Mouse (Mus musculus) liver, adult 2 months (tissue): Measurements from ENCODE around the gene Akr1c14.

Experiments
- CTCF ChIP-seq: fragments of 200-500 bp; IDR thresholded peaks from 2 replicates; pipeline ENCODE4 v1.5.1; 2011; ENCODE audit warnings: low read depth, low read length, control low read depth
- POLR2A ChIP-seq: fragments of 200-500 bp; IDR thresholded peaks from 2 replicates; pipeline ENCODE4 v1.6.1; 2011; ENCODE audit warnings: low read length, control low read depth; ENCODE audit not compliant: insufficient read depth; ENCODE audit errors: extremely low read depth

DNA sequence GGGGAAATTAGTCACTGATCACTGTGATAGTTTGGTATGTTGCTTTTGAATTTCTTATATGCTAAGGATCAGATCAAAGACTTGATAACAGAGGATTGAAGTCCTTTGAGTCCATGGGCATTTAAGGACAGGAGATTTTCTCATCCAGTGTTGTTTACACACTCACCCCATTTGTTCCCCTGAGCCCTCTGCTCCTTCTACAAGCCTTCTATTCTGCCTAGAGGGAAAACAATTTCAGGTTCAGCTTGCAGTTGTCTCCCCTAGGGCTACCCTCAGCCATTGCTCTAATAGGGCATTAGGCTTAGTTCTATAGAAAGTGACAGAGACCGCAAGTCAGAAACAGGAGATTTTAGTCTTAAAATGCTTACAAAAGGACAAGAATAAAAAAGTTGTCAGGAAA, 585 bp upstream of the Akr1c14 start:
- TF ChIP-seq CTCF (no peak), POLR2A (no peak)
